Mouse (Mus musculus): ENCODE measurements around the gene Axin2.
A peak's percentile ranks its signal among the peaks of the same experiment; 100 is the strongest.

Axin2 gene

DNA sequence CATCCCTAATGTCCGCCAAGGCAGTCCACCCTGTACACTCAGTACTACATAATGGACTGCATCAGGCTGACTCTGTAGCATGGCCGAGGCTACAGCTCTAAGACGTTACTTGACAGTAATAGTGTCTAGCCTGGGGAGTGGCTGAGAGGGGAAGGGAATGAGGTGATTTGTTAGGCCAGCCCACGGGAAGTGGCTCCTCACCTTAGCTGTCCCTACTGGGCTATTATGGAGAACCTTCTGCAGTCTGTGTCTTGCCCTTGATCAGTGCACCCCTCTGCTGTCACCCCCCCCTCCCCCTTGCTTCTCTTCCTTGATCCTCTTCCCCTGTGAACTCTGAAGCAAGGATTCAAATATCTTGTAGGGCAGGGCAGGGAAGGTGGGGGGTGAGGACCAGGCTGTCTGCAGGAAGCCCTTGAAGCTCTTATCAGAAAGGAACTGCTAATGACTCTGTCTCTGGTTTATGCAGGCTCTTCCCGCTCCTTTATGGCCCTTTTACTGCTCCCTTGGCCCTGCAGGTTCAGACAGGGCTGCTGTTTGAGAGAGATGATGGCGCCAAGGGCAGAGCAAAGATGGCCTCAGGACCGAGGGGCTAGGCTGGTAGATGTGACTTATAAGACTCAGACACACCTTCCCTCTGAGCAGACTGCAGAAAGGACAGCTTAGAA, 13.4 kb upstream of the Axin2 start:
- DNase-seq (ENCODE audit: low spot score): no peak

DNA sequence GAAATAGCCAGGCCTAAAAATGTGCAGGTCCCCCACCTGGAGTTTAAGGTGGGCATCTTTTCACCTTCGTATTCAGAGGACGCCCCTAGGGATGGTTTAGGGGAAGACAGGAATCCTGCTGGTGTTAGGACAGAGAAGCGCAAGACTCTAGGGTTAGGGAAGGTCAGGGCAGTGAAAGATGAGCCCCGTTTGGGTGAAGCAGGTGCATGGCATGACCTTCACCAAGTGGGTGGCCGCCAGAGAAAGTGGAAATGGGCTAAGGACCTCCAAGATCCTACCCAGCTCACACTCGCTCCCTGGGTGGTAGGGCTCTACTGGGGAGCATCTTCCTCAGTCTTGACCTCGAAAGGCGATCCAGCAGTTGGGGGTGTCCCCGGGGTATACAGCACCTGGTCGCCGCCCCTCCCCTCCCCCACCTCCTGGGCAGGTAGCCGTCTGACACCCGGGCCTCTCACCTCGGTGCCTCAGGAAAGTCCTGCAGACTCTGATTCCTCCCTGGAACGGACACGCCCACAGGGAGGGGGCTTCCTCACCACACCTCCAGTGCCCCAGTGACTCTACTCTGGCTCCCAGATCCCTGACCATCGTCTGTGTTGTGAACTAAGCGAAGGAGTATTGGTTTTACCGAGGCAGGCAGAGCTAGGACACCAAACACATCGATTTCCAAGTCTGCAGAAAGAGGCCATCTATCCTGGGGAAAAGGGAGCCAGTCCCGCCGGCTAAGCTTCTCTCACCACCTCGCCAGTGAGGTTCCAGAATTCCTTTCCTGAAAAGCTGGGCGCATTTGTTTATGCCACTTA, 10.6 kb upstream of the Axin2 start:
- DNase-seq (ENCODE audit: low spot score): no peak

DNA sequence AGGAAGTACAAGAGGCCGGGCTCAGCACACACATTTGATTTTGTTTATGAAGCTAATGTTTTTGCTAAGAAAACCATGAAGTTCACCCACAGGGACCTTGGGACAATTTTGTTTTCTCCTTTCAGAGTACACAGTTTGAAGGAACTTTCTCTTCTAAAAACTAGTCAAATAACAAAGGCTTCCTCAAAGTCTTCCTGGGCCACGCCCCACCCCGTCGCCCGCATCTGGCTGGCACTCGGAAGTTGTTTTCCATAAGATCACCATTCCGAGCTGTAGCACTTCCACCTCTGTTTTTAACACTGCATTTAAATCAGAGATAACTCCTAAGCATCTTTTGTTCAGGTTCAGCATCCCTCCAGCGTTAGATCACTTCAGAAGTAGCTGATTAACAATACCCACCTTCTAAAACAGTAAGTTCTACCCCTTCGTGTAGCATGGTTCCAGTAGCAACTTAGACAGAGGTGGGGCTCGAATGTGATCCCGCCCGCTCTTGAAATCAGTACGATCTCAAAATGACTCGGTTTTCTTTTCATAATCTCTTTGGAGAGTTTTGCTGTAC, 9.7 kb upstream of the Axin2 start:
- DNase-seq (ENCODE audit: low spot score): no peak

DNA sequence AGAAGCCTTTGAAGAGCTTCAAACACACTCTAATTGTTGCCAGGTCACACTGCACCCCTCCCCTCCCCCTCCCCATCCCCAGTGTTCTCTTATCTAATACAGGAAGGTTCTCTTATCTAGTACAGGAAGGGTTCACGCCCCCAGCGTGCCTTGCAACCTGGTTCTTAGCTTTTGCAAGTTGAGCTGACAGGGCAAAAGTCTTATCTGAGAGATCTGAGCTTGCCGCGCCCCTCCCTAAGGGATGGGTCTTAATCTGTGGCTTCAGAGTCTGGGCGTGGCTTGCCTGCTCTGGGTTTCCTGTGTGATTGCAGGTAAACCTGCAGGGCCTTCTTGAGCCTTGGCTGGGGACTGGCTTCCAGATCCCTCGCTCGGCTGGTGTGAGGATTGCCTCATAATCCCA, 9.2 kb upstream of the Axin2 start:
- no peak for DNase-seq (ENCODE audit: low spot score)

DNA sequence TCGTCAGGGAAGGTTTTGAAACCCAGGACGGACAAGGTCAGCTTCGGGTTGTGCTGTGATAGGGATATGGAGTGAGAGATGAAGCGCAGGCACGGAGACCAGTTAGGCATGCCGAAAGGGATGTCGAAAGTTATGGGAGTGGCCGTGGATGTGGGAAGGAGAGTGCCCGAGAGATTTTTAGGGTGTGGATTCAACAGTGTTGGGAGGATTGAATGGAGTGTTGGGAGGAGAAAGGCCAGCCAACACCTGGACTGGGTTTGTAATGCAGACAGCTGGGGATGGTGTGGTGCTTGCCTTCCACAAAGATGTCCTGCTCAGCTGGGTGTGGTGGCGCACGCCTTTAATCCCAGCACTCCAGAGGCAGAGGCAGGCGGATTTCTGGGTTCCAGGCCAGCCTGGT, 8.0 kb upstream of the Axin2 start:
- no peak for DNase-seq (ENCODE audit: low spot score)

DNA sequence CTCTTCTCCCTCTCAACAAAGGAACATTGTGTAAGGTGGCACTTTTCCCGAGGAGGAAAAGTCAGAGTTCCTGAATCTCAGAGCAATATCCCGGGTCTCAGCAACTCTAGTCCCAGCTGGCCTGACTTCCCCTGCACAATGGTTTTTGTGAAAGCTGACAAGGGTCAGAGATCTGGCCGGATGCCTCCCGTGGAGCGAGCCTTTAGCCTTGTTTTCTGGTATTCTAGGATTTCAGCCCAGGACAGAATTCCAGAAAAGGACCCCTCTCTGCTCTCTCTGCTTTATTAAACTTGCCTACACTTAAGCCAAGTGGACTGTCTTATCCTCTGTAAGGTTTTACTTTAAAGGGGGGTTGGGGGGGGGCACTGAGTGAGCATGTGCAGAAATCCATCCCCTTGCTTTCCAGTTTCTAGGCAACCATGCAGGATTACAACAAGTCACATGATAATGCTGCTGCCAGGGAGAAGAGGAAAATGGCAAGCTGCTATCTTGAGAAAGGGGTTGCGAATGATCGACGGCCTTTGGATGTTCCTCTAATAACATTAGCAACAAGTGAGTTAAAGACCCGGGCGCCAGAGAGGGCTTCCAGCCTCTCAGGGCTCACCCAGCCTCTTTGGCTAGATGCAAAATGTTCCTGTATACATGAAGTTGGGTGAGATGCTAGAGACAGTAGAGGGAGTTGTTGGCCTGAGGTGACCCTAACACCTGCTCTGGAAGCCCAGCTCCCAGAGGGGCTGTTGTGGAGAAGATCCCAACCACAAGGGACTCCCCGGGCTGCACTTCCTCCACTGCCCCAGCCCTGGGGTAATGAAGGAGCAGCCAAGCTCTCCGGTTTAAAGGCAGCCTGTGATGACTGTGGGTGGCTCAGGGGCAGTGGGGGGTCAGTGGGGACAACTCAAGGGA, 2.5 kb upstream of the Axin2 start:
- DNase-seq (ENCODE audit: low spot score): no peak

DNA sequence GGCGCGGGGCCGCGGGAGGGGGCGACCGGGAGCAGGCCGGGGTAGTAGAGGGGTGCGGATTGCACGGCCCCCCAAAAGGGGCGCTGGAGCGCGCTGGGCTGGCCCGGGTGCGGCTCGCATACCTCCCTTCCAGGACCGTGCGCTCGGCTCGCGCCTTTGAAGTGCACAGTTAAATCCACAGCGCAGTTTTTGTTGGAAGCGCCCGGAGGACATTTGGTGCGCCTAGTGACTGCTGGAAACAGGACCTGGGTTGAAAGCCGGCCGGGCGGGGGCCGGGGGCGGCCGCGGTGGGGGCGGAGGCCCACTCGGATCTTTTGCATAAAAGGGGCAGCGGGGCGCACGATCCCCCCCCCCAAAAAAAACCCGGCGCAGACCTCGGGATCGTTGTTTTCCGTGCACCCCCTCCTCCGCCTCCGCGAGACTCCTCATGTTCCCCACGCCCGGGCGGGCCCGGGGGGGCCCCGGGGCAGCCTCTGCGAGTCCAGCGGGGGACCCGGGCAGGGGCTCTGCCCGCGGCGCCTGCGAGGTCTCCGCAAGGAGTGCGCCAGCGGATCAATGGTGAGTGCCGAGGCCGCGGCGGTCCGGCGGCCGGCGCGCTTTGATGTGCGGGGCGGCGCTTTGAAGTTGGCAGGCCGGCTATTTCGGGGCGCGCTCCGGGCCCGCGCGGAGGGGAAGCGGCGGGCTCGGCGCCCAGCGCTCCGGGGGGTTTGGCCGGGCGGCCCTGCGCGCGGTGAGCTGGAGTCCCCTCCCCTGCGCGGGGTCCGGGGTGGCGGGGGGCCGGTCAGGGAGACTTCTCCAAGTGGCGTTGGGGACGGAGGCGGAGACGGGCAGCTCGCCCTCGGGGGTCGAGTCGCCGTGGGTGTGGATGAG, 722 bp downstream of the Axin2 start:
- peak; percentile 78 for DNase-seq (ENCODE audit: low spot score)

DNA sequence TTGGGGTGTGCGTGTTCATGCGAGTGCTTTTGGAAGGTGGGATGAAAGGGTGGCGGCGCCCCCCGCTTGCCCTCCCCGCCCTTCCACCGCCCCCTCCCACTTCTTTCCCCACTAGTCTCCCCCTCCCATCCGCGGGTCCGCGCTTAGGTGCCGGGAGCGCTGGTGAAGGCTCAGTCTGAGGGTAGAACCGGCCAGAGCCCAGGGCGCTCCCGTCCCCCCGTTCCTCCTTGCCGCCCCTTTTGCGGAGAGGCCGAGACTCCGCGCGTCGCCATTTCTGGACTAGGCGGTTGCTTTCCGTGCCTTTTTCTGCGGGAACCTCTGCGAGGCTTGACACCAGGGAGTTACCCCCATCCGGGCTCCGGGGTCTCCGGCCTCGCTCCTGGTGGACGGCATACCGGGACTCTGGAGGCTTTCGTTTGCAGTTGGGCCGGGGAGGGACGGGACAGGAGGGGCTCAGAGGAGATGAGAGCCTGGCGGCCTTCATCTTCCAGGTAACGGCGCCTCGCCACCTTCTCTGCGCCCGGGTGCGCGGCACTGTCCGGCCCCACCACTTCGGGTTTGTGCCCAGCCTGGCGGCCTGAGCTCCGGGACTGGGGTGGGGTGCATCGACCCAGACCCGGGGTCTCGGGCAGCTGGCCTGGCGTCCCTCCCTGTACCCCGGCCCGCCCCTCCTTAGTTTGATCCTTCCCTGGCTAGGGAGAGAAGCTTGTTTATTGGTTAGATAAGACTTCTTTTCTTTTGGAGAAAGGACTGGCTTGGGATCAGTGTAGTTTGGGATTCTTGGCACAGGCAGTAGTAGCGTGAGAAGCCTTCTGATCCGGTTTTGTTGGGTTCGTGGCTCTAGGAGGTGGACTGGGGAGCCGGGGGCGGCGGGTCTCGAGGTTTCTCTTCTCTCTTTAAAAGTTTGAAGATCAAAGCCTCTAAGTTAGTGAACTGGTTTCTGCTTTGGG, 1.6 kb downstream of the Axin2 start:
- DNase-seq (ENCODE audit: low spot score): peak; percentile 52

DNA sequence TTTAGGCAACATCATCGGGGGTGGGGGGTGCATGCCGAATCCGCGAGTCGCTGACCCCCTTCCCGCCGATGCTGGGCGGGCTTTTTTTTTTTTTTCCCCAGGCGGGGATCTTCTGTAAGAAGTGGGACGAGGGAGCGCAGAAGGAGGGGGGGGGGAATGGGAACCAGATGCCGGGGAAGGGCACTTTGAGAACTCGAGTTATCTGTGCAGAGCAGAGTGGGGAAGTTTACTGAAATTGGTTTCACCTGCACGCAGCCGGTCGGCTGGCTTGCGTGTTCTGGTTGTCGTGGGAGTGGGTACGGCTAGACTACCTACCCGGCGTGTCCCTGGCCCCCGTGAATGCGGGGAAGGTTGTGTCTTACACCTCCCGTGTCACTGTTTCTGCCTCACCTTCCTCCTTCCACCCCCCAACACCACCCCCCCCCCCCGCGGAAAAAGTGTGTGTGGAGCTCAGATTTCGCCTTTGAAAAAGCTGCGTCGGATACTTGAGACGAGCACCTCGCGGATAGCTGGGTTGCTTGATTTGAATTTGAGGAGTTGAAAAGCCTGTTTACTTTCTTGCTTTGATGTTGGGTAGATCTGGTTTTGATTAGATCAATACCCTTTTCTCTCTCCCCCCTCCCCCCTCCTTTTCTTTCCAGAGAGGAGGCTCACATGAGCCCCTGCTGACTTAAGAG, 2.5 kb downstream of the Axin2 start:
- no peak for DNase-seq (ENCODE audit: low spot score)

DNA sequence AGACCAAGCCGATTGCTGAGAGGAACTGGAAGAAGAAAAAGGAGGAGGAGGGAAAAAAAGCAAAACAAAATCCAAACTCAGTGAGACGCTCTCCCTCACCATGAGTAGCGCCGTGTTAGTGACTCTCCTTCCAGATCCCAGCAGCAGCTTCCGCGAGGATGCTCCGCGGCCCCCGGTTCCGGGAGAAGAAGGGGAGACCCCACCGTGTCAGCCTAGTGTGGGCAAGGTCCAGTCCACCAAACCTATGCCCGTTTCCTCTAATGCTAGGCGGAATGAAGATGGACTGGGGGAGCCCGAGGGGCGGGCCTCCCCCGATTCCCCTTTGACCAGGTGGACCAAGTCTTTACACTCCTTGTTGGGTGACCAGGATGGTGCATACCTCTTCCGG, 3.0 kb downstream of the Axin2 start:
- DNase-seq (ENCODE audit: low spot score): no peak

DNA sequence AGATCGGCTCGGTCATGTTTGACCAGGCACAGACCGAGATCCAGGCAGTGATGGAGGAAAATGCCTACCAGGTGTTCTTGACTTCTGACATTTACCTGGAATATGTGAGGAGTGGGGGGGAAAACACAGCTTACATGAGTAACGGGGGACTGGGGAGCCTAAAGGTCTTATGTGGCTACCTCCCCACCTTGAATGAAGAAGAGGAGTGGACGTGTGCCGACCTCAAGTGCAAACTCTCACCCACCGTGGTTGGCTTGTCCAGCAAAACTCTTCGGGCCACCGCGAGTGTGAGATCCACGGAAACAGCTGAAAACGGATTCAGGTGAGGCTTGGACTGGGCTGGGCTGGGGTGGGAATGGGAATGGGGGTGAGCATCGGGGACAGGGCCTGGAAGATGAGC, 3.6 kb downstream of the Axin2 start:
- no peak for DNase-seq (ENCODE audit: low spot score)

DNA sequence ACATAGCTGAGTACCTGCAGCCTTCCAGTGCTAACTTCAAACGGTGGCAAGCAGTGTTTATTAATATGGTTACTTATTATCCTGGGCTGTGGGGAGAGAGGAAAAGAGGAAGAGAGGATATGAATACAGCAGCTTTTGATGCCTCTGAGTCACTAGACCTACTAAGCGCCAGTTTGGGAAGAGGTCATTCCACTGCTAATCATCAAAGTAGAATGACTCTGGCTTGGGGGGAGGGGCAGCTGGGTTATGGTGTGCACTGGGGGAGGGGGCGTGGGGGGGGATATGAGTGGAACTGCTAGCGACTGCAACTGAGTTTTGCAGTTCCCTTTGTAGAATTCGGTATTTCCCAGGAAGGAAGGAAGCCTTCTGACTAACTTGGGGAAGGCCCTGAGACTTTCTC, 4.2 kb downstream of the Axin2 start:
- no peak for DNase-seq (ENCODE audit: low spot score)

DNA sequence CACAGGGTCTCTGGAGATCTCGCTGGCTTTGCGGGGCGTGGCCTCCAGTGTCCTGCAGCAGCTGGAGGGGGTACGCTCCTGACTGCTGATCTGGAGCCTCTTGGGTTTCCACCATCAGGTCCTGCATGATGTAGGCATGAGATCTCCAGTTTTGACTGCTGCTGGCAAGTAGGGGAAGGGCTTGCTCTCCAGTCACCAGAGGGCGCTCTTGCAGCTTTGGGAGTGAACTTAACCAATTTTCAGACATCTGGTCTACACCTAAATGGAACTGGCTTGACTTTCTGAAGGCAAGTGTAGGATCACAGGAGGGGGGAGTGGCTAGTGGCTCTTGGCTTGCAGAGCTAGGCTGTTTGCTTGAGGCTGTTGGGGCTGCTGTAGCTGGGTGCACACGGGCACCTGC, 5.1 kb downstream of the Axin2 start:
- DNase-seq (ENCODE audit: low spot score): peak; percentile 86

DNA sequence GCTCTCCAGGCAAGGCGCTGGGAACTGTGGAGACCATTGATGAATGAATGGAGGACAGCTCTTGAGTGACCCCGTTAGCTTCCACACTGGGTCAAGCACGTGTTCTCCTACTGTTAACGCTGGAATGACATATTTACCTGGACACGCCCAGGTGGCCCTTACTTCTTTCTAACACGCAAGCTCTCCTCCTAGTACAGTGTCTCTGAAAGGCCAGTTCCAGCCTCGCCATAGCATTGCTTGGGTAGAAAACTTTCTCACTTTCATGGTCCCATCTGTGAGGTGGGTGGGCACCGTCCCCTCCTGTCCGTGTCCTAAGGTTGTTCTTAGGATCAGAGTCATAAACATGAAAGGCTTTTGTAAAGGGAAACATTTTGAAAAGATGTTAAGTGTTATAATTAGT, 5.7 kb downstream of the Axin2 start:
- no peak for DNase-seq (ENCODE audit: low spot score)

DNA sequence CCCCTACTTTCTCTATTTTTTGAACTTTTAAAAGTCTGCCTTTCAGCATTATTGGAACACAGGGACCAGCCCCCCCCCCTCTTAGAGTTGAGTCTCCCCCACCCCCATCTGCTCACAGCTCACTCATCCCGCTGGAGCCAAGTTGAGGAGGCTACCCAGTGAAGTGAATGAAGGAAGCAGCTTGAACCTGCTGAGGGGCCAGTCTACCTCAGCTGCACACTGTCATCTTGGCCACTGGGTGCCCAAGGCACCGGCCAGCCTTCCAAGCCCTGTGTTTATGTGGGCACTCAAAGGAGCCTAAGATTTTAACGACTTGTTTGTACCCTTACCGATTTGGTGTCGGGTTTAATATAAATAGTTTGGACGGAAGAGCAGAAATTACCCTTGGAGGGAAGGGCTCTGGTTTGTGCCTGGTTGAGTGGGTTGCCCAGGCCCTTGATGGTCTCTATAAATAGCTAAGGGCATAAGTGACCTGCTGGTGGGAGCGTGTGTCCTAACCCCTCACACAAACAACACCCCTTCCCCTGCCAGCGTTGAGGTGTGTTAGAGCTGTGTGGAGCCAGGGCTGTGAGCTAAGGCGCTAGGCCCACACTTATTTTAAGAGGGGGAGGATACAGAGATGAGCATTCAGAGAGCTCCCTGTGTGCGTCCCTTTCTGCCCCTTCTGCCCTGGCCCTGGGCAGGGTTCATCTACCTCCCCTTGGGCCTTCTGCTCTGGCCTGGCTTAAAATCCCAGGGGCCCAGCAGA, 6.4 kb downstream of the Axin2 start:
- no peak for DNase-seq (ENCODE audit: low spot score)

DNA sequence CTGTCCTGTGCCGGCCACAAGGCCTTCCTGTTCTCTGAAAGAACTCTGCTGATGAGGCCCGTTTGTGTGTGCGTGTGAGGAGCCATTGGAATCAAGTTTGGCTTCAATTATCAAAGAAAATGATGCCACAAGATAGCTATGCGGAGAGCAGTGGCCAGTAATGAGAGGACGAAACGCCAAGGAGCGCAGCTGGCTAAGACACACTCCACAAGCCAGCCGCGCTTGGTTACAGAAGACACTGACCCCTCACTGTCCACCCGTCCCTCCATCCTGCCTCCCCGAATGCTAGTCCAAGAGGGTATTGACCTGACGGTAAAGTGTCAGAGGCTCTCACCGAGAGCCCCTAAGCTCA, 6.9 kb downstream of the Axin2 start:
- DNase-seq (ENCODE audit: low spot score): no peak

DNA sequence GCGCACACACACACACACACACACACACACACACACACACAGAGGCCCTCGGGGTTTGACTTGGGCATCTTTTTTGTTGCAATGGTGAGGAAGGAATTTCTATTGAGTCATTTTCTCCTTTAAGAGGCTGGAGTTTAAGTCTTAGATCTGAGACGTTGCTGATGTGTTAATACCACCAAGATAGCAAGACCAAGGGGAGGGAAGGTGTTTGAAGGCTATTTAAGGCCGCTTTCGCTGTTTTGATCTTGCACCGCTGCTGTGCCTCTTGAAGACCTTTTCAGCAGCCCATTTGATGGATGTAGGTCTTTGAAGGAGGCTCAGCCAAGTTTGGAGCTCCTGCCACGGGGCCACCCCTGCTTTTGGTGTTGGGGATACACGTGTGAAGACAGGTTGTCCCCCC, 7.9 kb downstream of the Axin2 start:
- no peak for DNase-seq (ENCODE audit: low spot score)

DNA sequence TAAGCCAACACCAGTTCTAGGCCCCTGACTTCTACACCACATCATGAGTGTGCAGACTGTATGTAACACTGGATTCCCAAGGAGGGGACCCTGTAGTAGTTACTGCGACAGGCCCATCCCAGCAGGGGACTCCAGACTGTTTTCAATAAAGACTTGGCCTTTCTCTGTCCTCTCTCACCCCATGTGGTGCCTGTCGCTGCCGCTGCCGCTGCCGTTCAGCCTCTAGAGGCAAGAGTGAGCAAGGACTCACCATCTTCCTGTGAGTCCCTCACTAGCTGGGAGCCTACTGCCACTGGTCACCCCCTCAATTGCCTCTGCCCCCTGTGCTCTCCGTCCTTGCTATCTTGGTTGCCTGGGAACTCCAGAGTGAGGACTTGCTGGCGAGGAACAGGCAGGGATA, 8.6 kb downstream of the Axin2 start:
- DNase-seq (ENCODE audit: low spot score): no peak

DNA sequence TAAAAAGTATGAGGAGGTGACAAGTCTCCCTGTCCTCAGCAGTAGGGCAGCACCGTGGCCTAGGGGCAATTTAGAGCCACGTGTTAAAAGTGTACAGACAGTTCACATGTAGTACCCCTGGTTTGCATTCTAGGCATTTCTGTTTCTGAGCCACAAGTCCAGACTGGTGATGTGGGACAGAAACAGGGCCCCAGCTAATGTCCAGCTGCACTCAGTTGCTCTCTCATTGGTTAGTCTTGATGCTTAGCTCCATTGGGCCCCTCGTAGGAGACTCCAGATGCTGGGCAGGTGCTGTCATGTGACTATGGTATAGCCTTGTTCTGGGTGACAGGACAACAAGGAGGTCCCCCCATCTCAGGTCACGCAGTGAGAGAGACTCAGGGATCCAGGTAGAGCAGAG, 9.0 kb downstream of the Axin2 start:
- DNase-seq (ENCODE audit: low spot score): no peak
